Mouse (Mus musculus) ES-E14 (cell line): Measurements from ENCODE around the gene Clcnka. TPM values are rescaled to one million over a fixed set of nuclear protein-coding genes. Genes with fewer than 3 reads are reported as not detected.

Source experiments
- DNase-seq: peaks from one replicate; pipeline ENCODE4 v3.0.0-alpha.2; 2013; ENCODE audit warnings: low read depth, low spot score
- H3K27ac ChIP-seq: 2 replicates; pipeline ENCODE4 v1.5.1; 2012; ENCODE audit warnings: low read depth, mild to moderate bottlenecking, low read length, moderate library complexity, mixed read lengths; ENCODE audit not compliant: poor library complexity, insufficient read depth, severe bottlenecking
- H3K36me3 ChIP-seq: 2 replicates; pipeline ENCODE4 v1.6.1; 2012; ENCODE audit warnings: mild to moderate bottlenecking, low read length, moderate library complexity, mixed read lengths; ENCODE audit not compliant: control insufficient read depth, poor library complexity, insufficient read depth, severe bottlenecking
- H3K4me1 ChIP-seq, 2 experiments: fragments of 150-350 bp in 1 of 2; sonication (generic) in 1 of 2; 2 replicates each; pipeline ENCODE4 v1.6.1; 2012; ENCODE audit warnings: low read length in 2 of 2, mild to moderate bottlenecking in 1 of 2, mixed read lengths in 1 of 2; ENCODE audit not compliant: control insufficient read depth in 2 of 2, insufficient read depth in 2 of 2, poor library complexity in 1 of 2
- H3K4me3 ChIP-seq, 2 experiments: fragments of 150-350 bp in 1 of 2; sonication (generic) in 1 of 2; 2 replicates each; pipeline ENCODE4 v1.5.1; 2012; ENCODE audit warnings: low read length in 2 of 2, low read depth in 1 of 2, mild to moderate bottlenecking in 1 of 2, mixed read lengths in 1 of 2; ENCODE audit not compliant: insufficient read depth in 1 of 2, poor library complexity in 1 of 2, severe bottlenecking in 1 of 2
- H3K9ac ChIP-seq: 2 replicates; pipeline ENCODE4 v1.6.1; 2012; ENCODE audit warnings: low read depth, mild to moderate bottlenecking, low read length, mixed read lengths; ENCODE audit not compliant: poor library complexity, insufficient read depth, severe bottlenecking
- H3K9me3 ChIP-seq: fragments of 150-350 bp; sonication (generic); 2 replicates; pipeline ENCODE4 v1.6.1; 2012; ENCODE audit warnings: low read depth, mild to moderate bottlenecking, low read length; ENCODE audit not compliant: control insufficient read depth, insufficient read depth
- CHD2 ChIP-seq: IDR thresholded peaks from 2 replicates; pipeline ENCODE4 v1.6.1; 2014; ENCODE audit warnings: mild to moderate bottlenecking, low read depth, low read length, inconsistent platforms
- HCFC1 ChIP-seq: IDR thresholded peaks from 2 replicates; pipeline ENCODE4 v1.6.1; 2012; ENCODE audit warnings: low read length, inconsistent platforms, borderline replicate concordance; ENCODE audit not compliant: insufficient read depth
- MAFK ChIP-seq: IDR thresholded peaks from 2 replicates; pipeline ENCODE4 v1.6.1; 2014; ENCODE audit warnings: mild to moderate bottlenecking, low read depth, low read length, inconsistent platforms; ENCODE audit not compliant: insufficient read depth
- ZC3H11A ChIP-seq: IDR thresholded peaks from 2 replicates; pipeline ENCODE4 v1.6.1; 2012; ENCODE audit warnings: low read depth, mild to moderate bottlenecking, inconsistent platforms, low read length, borderline replicate concordance
- ZNF384 ChIP-seq: IDR thresholded peaks from 2 replicates; pipeline ENCODE4 v1.6.1; 2012; ENCODE audit warnings: low read depth, low read length, inconsistent platforms
- in situ Hi-C, 2 experiments: fragments of 600-800 bp; cut with MboI; formaldehyde crosslinking; loops; one replicate each; pipeline ENCODE4 v1.15.1; 2025; ENCODE audit warnings: low sequenced_read_pairs in 2 of 2, inconsistent platforms in 1 of 2; ENCODE audit not compliant: unreplicated experiment in 2 of 2
- total RNA-seq: library from RNA; depleted of rRNA; stranded (reverse); fragments of 300-350 nt; gene quantifications from 2 replicates; pipeline ENCODE4 v1.2.3, GENCODE M21; 2012; rRNA removed

Clcnka gene
- total RNA-seq, 1 experiment = 0.62 TPM

- peaks cover 13 to 51% of the 10 kb centered on the region in 2 experiments for H3K4me1 ChIP-seq
- H3K27ac ChIP-seq = no peak overlapping the region
- in situ Hi-C loops = no loop called here
- H3K4me3 ChIP-seq = peak overlapping the region; percentile 5 to 47; a peak in 2 of 4 replicates
- no peak for TF ChIP-seq MAFK
- TF ChIP-seq HCFC1 = no peak
- no peak for TF ChIP-seq CHD2
- no peak for TF ChIP-seq ZC3H11A
- TF ChIP-seq ZNF384 = no peak
- peak; percentile 70 for DNase-seq
- H3K9me3 ChIP-seq = no peaks in the 10 kb centered on the region
- no peaks in the 10 kb centered on the region for H3K36me3 ChIP-seq
- H3K9ac ChIP-seq = peak overlapping the region; percentile 21; the same call in 1 of the 2 replicates
Observed at GRCm38 (mm10) chr4:141337986-141338385, 60.5 kb downstream of the Clcnka start.

- H3K4me3 ChIP-seq = no peak overlapping the region
- H3K4me1 ChIP-seq = peaks cover 12 to 49% of the 10 kb centered on the region in 2 experiments
- TF ChIP-seq MAFK (no peak), HCFC1 (no peak), ZNF384 (no peak)
Observed at GRCm38 (mm10) chr4:141336196-141336595, 62.3 kb downstream of the Clcnka start.

GRCm38 (mm10) chr4:141335263-141335796, 63.2 kb downstream of the Clcnka start:
- no peak overlapping the region for H3K27ac ChIP-seq
- no peak overlapping the region for H3K9ac ChIP-seq
- TF ChIP-seq HCFC1 = no peak
- no peak for TF ChIP-seq ZNF384
- TF ChIP-seq CHD2 = no peak
- TF ChIP-seq ZC3H11A = no peak
- H3K4me1 ChIP-seq = peaks cover 12 to 46% of the 10 kb centered on the region in 2 experiments
- H3K9me3 ChIP-seq = no peaks in the 10 kb centered on the region
- in situ Hi-C loops = no loop called here
- no peak overlapping the region for H3K4me3 ChIP-seq
- no peak for DNase-seq
- H3K36me3 ChIP-seq = no peaks in the 10 kb centered on the region

More at GRCm38 (mm10) chr4:141336196-141336595, 62.3 kb downstream of the Clcnka start:
- in situ Hi-C loops = no loop called here
- Histone ChIP-seq H3K9me3 (no peaks in the 10 kb centered on the region), H3K36me3 (no peaks in the 10 kb centered on the region), H3K27ac (no peak overlapping the region), H3K9ac (no peak overlapping the region)
- DNase-seq = no peak

DNA sequence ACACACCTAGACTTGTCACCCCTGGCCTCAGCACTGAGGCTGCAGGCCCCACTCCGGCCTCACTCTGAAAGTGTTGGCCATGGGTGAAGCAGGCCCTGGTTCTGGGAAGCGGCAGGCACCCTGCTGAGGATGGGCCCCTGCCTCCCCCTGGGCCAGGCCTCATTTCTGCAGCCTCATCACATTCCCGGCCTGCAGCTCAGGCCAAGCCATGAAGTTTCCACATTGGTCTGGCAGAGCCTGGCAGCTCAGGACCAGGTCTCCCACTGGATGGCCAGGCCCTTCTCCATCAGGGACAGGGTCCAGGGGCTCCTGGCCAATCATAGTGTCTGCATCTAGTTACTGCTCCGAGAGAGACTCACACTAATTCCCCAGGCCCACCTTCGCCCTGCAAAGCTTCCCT, 63.8 kb downstream of the Clcnka start:
- in situ Hi-C loops = no loop called here
- no peak overlapping the region for H3K4me3 ChIP-seq
- no peak for DNase-seq
- peaks cover 9 to 45% of the 10 kb centered on the region in 2 experiments for H3K4me1 ChIP-seq
- H3K9me3 ChIP-seq = no peaks in the 10 kb centered on the region
- no peak overlapping the region for H3K27ac ChIP-seq
- no peaks in the 10 kb centered on the region for H3K36me3 ChIP-seq
- H3K9ac ChIP-seq = no peak overlapping the region
- no peak for TF ChIP-seq HCFC1
- no peak for TF ChIP-seq MAFK
- no peak for TF ChIP-seq ZC3H11A
- no peak for TF ChIP-seq CHD2
- no peak for TF ChIP-seq ZNF384

Other genes starting within 250 kb of the Clcnka start
- gene Rsg1, start 184.8 kb downstream of the Clcnka start, total RNA-seq = 2.9 and 4.7 TPM in 2 replicates
- 1.7 and 2.3 TPM in 2 replicates for gene Arhgef19, start 159.2 kb downstream of the Clcnka start, total RNA-seq
- gene Epha2, start 97.5 kb downstream of the Clcnka start, total RNA-seq = 256 and 507 TPM in 2 replicates
- 2.3 and 2.5 TPM in 2 replicates for gene Fam131c, start 30.5 kb downstream of the Clcnka start, total RNA-seq
- 1.6 and 4.5 TPM in 2 replicates for gene Clcnkb, start 17.3 kb upstream of the Clcnka start, total RNA-seq
- gene Hspb7, start 22.1 kb upstream of the Clcnka start, total RNA-seq = not detected in 2 replicates
- gene Srarp, start 37.4 kb upstream of the Clcnka start, total RNA-seq = not detected in 2 replicates
- 30.1 and 37.3 TPM in 2 replicates for gene Zbtb17, start 45.9 kb upstream of the Clcnka start, total RNA-seq
- gene Spen, start 139.9 kb upstream of the Clcnka start, total RNA-seq = 51.5 and 58.6 TPM in 2 replicates
- gene Fblim1, start 207.4 kb upstream of the Clcnka start, total RNA-seq = 71.3 and 112 TPM in 2 replicates
- 3.9 and 10.1 TPM in 2 replicates for gene Tmem82, start 219.9 kb upstream of the Clcnka start, total RNA-seq
- 0.76 and 0.79 TPM in 2 replicates for gene Slc25a34, start 225.1 kb upstream of the Clcnka start, total RNA-seq